Mouse (Mus musculus) cerebellum, adult 8-10 months (tissue): ENCODE data around the gene Btaf1.
A peak's percentile ranks its signal among the peaks of the same experiment; 100 is the strongest.

ENCODE experiments used
- DNase-seq: peaks from one replicate; pipeline ENCODE4 v3.0.0; 2022

Gene Btaf1

DNA sequence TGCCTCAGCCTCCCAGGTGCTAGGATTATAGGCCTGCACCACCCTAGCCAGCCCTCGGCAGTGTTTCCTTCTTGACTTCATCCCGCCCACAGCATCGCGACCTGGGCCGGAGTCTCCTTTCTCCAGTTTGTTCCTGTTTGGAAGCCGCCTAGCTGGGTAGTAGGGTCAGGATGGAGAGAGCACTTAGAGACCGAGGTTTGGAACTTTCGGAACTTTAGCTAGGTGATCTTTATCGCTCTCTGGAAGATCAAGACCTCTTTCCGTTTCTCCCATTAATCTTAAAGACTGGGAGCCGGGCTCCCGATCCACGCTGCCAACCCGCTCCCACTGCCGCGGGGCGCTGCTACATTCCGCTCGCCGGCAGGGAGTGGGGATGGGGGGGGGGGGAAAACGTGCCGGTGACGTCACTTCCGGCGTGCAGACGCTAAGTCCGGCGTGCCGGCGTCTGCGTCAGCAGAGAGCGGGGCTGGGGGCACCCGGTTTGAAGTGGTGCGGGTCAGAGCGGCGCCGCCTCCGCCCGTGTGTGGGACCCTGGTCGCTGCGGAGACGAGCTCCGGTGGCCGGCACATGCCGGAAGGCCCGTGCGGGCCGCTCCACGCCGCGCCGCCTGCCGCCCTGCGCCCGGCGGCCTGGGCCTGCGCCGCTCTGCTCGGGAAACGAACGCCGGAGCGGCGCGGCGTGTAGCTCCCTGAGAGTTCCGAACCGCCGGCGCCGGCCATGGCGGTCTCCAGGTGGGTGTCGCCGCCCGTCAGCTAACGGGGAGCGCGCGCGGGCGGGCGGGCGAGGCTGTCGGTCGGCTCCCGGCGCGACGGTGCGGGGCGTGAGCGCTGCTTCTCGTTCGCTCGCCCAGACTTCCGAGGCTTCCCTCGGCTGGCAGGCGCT is at the start of gene Btaf1:
Btaf1 (plus strand) TSS at position 409 of the 882 bp plus-strand sequence.
- DNase-seq = peak; percentile 88

- DNase-seq = no peak
These were observed 48.5 kb upstream of the Btaf1 start for GRCm38 (mm10) chr19:36877329-36877728.

- no peak for DNase-seq
These were observed 47.0 kb upstream of the Btaf1 start for GRCm38 (mm10) chr19:36878743-36879495.

DNA sequence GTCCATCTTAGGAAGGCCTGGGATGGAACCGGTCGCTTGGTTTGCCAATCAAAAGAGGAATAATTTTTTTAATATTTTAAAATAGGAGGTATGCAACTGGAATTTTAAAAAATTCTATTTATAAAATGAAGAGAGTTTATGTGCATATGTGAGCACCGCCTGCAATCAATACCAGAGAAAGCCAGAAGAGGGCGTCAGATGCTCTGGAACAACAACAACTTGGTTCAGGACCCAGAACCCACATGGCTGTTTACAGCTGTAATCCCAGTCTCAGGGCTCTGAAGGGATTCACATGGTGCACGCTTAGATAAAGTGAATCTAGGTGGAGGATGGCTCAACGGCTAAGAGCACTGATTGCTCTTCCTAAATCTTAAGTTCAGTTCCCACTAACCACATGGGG is 42.8 kb upstream of the Btaf1 start:
- no peak for DNase-seq

DNA sequence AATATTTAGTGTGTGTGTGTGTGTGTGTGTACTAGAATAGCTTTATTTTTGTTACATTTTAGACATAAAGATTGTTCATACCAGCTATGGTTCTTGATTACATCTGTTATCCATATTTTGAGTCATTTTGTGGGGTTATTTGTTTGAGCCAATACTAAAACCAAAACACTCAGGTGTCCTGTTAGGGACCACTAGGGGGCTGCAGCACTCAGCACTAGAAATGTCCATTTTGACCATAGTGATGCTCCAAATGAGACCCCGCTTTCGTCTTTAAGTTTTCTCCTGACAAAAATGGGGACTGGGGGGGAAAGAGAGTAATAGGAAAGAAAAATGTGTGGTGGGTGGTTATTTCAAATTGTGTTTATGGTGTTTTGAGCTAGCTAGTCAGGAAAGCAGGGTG is 39.6 kb upstream of the Btaf1 start:
- no peak for DNase-seq

DNA sequence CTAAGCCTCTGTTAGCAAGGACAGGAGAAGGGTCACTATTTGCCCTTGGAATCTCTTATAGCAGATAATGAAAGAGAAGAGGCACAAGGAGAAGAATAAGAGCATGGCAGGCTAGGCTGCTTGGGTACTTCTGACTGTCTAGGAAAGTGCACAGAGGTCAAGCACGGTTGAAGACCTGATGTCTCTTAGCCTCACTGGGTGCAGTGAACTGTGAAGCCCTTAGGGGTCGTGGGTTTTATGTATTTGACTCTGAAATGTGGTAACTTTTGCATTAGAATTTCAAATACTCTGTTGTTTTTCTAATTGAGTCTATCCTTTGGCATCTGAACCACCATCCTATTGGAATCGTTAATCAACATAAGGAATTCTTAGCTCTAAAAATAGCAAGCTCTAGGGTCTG is 38.2 kb upstream of the Btaf1 start:
- DNase-seq = no peak

- DNase-seq = no peak
These were observed 34.1 kb upstream of the Btaf1 start for GRCm38 (mm10) chr19:36891746-36892145.

DNA sequence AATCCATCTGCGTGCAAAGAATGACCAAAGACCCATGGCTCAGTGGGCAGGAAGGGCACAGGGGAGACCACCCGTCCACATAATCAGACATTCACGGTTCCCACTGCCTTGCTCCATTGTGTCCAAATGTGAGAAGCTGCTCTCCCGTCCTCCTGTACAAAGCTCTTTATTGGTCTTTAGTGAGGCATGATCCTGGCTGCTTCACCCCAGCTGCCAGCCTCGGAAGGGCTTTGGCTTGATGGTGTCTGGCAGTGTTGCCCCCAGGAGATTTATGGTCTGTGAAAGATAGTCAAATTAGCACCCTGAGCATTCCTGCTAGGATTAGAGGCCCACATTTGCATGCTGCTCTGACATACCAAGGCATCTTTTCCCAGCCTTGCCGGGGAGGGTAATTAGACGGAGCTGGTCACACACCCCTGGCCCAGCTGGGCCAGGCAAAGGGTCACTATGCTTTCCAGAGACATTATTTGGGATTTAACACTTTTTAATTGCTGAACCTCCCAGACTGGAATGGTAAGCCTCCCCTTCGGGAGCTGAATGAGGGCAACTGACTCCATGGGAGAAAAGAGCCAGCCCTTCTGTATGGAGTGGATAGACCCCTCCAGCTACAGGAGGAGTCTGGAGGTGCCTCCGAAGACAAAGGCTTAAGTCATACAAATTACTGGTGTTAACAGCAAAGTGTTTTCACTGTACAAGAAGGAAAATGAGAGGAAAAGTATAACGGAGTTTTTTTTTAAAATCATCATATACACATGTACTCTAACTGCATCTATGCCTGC is 28.9 kb upstream of the Btaf1 start:
- DNase-seq = no peak

DNA sequence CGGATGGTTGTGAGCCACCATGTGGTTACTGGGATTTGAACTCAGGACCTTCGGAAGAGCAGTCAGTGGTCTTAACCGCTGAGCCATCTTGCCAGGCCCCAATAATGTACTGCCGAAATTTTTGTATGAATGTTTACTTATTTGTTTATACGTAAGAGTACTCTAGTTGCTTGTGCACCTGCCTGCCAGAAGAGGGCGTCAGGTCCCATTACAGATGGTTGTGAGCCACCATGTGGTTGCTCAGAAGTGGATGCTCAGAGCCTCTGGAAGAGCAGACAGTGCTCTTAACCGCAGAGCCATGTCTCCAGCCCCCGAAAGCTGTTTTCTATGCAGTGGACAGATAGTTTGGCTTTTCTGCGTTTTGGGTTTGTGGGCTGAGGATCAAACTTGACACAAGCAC is 28.1 kb upstream of the Btaf1 start:
- no peak for DNase-seq

DNA sequence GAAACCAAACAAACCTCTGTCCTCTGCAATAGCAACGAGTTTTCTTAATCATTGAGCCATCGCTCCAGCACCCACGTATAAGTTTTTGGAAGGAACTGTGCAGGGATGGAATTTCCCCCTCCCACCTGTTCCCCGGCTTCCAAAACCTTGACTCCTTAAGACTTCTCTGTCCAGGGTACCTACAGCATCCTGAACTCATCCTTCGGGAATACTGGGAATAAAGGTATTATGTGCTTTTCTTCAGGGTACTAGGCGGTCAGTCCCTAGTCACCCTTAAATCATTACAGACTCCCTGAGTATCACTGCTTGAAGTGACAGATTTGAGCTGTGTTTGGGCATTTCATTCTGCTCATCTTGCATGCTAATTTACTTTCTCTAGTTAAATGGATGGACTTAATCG is 22.5 kb upstream of the Btaf1 start:
- no peak for DNase-seq

GRCm38 (mm10) chr19:36904211-36905007 is 21.5 kb upstream of the Btaf1 start:
- DNase-seq = no peak

- no peak for DNase-seq
These were observed 16.7 kb upstream of the Btaf1 start for GRCm38 (mm10) chr19:36909150-36909549.

DNA sequence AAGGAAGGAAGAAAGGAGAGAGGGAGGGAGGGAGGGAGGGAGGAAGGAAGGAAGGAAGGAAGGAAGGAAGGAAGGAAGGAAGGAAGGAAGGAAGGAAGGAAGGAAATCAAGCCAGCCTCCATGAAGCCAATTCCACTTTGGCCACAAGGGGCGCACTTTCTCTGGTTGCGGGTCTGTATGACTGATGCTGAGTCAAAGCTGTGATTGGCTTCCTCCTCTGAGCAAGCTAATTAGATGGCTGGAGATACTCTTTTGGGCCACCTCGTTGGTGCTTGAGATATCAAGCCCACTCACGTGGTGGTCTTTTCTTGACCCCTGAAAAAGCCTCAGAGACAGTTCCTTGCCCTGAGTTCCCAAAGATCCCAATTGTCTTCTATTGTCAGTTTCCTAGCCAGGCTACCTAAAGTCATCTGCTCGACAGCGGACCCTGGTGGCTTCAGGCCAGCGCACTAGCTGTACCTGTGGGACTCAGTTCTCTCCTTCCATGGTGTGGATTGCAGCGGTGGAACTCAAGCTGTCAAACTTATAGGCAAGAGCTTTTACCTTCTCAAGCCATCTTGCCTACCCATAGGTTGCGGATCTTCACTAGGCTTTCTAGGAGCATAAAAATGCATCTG is 16.1 kb upstream of the Btaf1 start:
- peak; percentile 67 for DNase-seq

DNA sequence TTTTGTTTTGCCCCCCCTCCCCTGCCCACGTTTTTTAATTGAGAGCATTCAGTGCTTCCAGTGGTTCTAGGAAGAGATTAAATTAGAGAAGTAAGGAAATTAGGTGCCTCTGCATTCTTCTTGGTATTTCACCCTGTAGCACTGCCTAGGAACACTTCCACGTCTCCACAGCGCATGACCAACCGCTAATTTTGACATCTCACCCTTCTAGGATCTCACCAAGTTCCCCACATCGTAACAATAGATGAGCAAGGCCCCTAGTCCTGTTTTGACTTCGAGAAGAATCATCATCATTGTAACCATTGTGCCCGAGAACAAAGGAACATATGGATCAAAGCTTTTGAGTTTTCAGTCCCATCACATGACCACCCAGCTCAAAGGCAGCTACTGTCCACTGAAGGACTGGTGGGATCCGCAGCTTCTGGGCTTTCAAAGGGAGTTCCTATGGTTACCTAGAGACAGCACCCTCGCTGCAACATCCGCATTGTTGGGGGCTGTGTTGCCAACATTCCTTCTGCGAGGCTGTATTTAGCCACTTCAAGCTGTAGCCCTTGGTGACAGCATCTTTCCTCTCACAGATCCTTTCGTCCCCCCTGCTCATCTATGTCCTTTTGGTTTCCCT is 15.3 kb upstream of the Btaf1 start:
- DNase-seq = no peak

GRCm38 (mm10) chr19:36913064-36913463 is 12.8 kb upstream of the Btaf1 start:
- DNase-seq = no peak

- no peak for DNase-seq
These were observed 9.7 kb upstream of the Btaf1 start for GRCm38 (mm10) chr19:36916206-36916605.

DNA sequence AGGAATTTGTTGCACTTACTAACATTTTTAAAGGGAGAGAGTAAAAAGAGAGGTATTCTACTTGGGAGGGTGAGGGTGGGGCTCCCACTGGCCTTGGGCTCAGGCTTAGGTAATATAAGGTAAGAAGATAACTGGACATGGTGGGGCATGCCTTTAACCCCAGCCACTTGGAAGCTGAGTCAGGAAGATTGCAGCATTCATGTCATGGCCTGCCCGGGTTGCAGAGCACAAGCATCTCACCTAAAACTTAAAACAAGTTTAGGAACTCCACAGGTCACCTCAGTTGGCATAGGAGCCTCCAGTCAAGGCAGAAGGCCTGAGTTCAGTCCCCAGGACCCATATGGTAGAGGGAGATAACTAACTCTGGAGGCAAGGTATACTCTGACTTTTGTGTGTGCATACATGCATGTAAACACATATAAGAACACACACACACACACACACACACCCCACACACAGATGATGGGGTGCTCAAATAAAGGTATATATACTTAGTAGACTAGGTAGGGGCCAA is 8.9 kb upstream of the Btaf1 start:
- no peak for DNase-seq

DNA sequence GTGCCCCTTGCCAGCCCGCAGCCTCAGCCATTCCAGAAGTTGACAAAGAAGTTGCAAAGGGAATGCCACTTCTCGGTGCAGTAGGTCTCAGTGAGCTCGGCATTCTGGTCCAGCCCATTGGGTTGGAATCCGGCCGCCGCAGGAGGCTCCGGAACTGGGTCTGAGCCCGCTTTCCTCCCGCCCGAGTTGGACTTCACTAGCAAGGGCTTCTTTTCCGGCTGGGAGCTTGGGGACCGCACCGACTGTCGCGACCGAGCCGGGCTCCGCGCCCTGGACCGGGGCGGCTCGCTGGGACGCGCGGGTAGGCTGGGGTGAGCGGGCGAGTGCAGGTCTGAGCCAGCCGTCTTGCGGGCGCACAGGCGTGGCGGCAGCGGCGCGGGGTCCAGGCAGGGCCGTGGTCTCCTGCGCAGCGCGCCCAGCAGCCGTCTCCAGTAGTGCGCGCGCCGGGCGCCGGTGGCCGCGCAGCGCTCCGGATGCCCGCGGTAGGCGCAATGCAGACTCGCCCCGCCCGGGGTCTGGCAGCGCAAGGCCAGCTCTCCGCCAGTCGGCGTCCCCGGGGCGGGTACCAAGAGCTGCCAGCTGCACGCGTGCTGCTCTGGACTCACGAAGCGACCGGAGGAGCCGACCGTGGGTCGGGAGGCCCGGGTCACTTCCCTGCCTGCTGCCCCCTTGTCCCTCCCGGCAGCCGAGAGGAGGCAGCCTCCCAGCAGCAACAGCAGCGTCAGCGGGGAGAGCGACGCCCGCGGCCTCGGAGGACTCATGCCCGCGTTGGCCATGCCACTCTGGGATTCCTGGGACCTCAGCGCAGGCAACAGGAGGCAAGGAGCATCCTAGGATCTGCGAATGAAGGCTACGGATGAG is 7.2 kb upstream of the Btaf1 start:
- peak; percentile 88 for DNase-seq

GRCm38 (mm10) chr19:36919466-36919865 is 6.4 kb upstream of the Btaf1 start, which contains the start of gene Fgfbp3:
Gene Fgfbp3 (minus strand): TSS chr19:36919615.
- no peak for DNase-seq

DNA sequence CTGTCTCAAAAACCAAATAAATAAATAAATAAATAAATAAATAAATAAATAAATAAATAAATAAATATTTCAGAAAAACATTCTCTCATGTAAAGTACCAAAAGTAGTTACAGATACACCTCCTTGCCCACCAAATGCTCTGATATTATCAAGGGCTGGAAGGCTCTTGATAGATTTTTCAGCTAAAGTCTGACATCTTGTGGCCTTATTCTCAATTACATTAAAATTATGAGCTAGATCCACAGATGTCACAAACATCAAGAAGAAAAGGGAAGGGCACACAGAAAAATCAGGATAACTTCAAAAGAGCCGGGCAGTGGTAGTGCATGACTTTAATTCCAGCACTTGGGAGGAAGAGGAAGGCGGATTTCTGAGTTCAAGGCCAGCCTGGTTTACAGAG is 3.9 kb upstream of the Btaf1 start:
- no peak for DNase-seq
